Mouse (Mus musculus): Measurements from ENCODE around the gene Neurl3.
A peak's percentile ranks its signal among the peaks of the same experiment; 100 is the strongest.

Neurl3 gene

GRCm38 (mm10) chr1:36296466-36297149 is 22.1 kb upstream of the Neurl3 start:
- DNase-seq = no peak

- no peak for DNase-seq
These were observed 19.9 kb upstream of the Neurl3 start for GRCm38 (mm10) chr1:36294402-36294801.

GRCm38 (mm10) chr1:36293470-36293869 is 19.0 kb upstream of the Neurl3 start:
- no peak for DNase-seq

GRCm38 (mm10) chr1:36281849-36282248 is 7.4 kb upstream of the Neurl3 start:
- DNase-seq = no peak

- DNase-seq = no peak
These were observed 6.5 kb upstream of the Neurl3 start for GRCm38 (mm10) chr1:36280938-36281337.

- peak; percentile 88 for DNase-seq
These were observed 4.7 kb upstream of the Neurl3 start for GRCm38 (mm10) chr1:36279202-36279601.

- DNase-seq = peak; percentile 87
These were observed 3.0 kb upstream of the Neurl3 start for GRCm38 (mm10) chr1:36277267-36278060.

GRCm38 (mm10) chr1:36275635-36276389 is 1.3 kb upstream of the Neurl3 start:
- DNase-seq = no peak

- DNase-seq = peak; percentile 86
These were observed 1.2 kb downstream of the Neurl3 start for GRCm38 (mm10) chr1:36273288-36273687.

GRCm38 (mm10) chr1:36272546-36272945 is 1.9 kb downstream of the Neurl3 start:
- peak; percentile 70 for DNase-seq

- DNase-seq = peak; percentile 15
These were observed 2.8 kb downstream of the Neurl3 start for GRCm38 (mm10) chr1:36271516-36272230.

- peak; percentile 73 for DNase-seq
These were observed 3.8 kb downstream of the Neurl3 start for GRCm38 (mm10) chr1:36270666-36271065.

- peak; percentile 19 for DNase-seq
These were observed 5.2 kb downstream of the Neurl3 start for GRCm38 (mm10) chr1:36269121-36269795.

GRCm38 (mm10) chr1:36267595-36267994 is 6.9 kb downstream of the Neurl3 start:
- no peak for DNase-seq

GRCm38 (mm10) chr1:36266293-36266692 is 8.2 kb downstream of the Neurl3 start:
- no peak for DNase-seq

GRCm38 (mm10) chr1:36263833-36264488 is 10.5 kb downstream of the Neurl3 start:
- peak; percentile 85 for DNase-seq

- DNase-seq = no peak
These were observed 12.6 kb downstream of the Neurl3 start for GRCm38 (mm10) chr1:36261708-36262504.

- no peak for DNase-seq
These were observed 14.1 kb downstream of the Neurl3 start for GRCm38 (mm10) chr1:36260418-36260817.

- DNase-seq = no peak
These were observed 15.2 kb downstream of the Neurl3 start for GRCm38 (mm10) chr1:36259281-36259680.

- DNase-seq = no peak
These were observed 15.8 kb downstream of the Neurl3 start for GRCm38 (mm10) chr1:36258631-36259030.

- DNase-seq = no peak
These were observed 17.2 kb downstream of the Neurl3 start for GRCm38 (mm10) chr1:36257276-36257675.

Data from kidney, postnatal 14 days (tissue).